Mouse (Mus musculus) frontal cortex, postnatal 14 days (tissue): ENCODE measurements at regions not wholly inside any gene's neighbourhood (a gene's known extent, or its start where the extent isn't known, plus 50 kb on each side); places are given as distances from the start of the nearest gene placed in this dataset.

Source experiments
- DNase-seq, 2 experiments: peaks; one replicate each; pipeline ENCODE4 v3.0.0; 2022; ENCODE audit warnings: low spot score in 2 of 2

DNA sequence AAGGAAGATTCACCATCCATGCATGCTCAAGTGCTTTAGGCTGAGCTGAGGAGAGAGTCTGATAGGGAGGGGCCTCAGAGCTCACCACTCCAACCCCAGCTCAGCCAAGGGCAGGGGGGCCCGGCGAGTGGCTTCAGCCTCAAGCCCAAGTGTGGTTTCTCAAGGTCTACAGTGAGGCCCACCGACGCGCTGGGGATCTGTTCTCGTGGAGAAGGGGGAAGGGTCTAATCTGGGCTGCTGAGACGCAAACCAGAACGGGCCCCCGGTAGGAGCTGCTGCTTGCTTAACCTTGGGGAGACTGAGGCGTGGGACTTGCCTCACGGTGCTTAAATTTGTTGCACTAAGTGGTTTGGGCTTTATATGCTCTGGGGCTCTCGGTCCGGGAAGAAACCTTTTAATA is 70.9 kb downstream of the Asb1 start:
- no peak for DNase-seq

DNA sequence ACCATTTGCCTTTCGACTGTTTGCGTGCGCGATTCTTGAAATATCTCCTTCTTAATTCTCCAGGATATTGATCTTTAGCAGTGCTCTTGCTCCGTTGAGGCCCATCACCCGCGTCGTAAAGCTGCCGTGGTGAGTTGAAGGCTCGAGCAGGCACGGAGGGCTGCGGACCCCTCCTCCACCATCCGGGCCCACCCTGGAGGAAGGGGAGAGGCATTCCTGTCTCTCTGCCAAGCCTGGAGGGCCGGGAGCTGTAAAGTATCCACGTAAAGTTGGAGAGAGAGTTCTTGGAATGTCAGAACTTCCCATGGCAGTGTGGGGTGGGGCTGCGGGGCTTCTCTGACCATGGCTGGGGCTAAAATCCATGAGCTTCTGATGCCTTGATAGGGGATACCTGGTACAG is 71.3 kb downstream of the Asb1 start:
- no peak for DNase-seq

DNA sequence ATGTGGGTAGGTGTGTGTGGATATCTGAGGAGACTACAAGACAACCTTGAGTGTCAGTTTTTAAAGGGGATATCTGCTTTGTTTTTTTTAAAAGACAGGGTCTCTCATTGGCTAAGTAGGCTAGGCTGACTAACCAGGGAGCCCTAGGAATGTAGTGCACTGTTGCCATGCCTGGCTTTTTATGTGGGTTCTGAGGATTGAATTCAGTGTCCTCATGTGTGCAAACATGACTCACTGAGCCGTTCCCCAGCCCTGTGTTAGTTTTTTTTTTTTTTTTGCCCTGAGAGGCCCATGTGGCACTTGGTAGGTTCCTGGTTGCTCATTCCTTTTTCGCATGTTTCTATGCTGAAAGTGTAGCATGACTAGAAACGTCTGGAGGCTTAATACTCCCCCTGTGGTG is 72.6 kb downstream of the Asb1 start:
- DNase-seq: no peak

DNA sequence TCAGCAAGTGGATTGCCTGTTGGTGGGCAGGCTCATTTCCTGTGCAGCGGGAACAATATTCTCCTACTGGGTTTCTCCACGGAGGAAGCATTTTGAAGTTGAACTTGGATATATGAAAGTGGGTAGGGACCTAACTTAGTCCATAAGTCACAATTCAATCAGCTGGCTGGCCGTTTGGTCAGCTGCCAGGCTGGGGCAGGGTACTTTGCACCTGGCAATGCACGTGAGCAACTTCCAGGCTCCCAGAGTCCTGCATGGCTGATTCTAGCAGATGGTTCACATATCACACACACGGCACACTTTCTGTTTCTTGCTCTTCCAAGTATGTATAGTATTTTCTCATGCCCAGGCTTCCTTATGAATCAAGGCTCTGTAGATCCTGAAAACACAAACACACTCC is 75.1 kb downstream of the Asb1 start:
- no peak for DNase-seq

DNA sequence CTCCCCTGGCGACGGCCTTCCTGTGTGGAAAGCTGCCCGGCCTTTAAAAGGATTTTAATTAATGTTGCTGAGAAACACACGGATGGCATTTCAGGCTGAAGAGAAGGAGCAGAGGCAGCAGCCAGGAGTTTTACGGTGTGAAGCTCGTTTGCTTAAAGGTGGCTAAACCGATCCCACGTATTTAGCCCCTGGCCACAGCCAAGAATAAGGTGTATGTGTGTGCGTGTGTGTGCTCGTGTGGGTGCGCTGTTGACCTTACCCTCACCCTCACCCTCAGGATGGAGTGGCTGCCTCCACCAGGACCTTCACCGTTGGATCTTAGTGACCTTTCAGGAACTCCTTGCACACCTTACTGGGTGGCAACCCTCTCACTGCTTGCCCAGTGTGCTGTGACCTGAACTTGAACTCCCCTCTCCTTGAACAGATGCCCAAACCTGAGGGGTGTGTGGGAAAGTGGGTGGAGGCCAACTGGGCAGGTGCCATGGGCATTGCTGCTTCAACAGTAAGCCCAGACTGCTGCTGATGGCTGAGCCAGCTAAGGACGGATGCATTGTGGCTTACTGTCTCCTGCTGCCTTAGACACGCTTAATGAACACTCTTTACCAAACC is 78.3 kb downstream of the Asb1 start:
- DNase-seq: no peak

DNA sequence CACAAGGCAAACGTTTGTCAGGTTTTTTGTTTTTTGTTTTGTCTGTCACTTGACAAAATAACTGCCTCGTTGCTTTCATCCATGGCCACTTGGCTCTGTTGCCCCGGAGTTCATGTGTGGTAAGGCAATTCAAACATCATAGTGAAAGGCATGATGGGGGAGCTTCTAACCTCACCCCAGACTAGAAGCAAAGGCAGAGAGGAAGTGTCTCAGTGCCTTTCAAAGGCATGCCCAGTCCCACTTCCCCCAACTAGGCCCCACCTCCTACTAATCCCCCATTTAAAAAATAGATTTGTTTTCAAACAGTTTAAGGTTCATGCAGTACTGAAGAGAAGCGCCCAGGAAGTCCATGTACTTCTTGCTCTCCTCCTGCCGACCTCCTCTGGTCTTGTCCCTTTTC is 80.8 kb downstream of the Asb1 start:
- DNase-seq: no peak

DNA sequence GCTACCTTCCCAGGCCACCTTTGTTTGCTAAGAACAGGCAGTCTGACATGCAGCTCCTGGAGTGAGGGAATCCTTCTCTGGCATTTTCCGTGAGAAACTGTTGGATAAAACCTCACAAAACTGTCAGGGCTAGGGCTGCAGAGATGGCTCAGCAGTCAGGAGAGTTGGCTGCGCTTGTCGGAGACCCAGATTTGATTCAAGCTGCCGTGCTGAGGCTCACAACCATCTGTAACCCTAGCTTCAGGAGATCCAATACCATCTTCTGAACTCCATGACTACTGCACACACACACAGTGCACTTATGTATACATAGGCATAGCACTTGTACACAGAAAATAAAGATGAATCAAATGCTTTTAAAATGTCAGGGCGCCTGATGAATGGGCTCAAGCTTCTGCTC is 82.5 kb downstream of the Asb1 start:
- no peak for DNase-seq

DNA sequence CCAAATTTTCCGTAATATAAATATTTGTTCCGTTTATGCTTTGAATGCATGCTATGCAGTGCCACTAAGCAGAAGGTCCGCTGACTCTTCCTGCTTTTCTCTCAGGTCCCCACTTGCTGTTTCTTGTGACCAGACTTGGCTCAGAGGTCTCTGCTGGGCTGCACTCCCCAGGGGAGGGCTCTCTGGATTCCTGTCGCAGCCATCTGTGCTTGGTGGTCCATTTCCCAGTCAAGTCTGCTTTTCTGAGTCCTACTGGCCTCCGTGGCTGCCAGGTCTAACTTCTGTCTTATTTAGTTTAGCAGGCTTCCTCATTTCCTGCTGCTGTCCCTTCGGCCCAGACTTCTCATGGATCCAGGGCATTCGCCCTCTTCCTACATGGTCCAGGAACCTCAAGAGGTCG is 83.7 kb downstream of the Asb1 start:
- DNase-seq: no peak

DNA sequence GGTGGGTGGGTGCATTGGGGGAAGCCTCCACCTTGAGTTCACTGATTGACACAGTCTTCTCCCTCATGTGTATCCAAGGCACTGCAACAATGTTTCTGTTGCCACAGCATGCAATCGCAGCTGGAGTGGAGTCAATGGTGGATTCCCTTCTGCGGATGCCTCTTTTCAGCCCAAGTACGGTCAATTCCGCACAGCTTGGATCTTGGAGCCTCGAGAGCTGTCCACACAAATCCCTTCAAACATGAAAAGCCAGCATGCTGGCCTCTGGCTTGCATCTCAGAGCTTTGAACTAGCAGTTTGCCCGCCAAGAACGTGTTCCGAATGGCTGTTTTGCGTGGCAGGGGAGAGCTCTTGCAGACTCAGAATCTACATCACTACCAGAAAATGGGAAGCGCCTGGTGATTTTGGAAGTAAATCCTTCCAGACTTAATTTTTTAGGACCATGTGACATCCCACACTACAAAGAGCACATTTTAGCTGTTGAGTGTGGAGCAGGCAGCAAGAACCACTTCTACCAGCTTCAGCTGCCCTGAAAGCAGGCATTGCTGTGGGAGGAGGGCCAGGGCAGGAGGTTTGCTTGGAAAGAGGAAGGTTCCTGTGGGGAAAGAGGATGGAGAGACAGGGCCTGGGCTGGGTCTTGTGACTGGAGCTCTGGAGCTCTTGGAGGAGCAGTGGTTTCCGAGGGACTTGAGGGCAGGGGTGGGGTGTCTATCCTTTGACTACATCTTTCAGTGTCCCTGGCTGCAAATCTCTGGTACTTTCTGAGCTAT is 84.4 kb downstream of the Asb1 start:
- DNase-seq: no peak

DNA sequence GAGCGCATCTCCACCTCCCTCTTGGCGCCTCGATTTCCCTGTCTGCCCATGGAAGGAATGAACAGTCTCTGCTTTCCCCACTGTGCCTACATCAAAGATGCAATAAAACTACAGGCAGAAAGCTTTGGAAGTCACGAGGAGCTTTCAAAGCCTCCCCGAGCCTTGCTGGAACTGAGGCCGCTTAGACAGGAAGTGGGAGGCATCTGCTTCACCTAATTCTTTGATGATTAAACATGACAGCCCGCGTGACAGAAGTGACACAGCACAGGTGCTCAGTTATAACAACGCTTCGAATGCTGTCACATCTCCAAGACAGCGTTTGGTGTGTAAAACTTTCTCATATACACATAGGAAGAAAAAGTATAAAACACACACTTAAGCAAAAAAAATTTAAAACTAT is 85.7 kb downstream of the Asb1 start:
- DNase-seq: no peak

DNA sequence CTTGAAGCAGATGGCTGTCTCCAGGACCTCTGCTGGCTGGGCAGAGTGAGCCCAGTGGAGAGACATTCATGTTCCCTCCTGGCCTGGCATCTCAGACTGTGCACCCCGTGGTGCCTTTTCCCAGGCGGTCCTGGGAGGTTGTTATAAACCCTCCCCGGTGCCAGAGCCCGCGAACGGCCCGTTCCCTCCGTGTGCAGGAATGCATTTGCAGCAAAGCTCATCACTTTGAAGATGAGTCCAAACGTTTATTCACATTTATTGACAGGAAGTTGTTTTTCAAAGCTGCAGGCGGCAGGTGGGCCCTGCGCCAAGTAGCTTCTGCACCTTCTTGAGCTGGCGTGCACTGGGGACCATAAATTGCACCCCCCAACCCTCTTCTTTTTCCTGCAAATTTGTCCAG is 89.9 kb downstream of the Asb1 start:
- DNase-seq: no peak

DNA sequence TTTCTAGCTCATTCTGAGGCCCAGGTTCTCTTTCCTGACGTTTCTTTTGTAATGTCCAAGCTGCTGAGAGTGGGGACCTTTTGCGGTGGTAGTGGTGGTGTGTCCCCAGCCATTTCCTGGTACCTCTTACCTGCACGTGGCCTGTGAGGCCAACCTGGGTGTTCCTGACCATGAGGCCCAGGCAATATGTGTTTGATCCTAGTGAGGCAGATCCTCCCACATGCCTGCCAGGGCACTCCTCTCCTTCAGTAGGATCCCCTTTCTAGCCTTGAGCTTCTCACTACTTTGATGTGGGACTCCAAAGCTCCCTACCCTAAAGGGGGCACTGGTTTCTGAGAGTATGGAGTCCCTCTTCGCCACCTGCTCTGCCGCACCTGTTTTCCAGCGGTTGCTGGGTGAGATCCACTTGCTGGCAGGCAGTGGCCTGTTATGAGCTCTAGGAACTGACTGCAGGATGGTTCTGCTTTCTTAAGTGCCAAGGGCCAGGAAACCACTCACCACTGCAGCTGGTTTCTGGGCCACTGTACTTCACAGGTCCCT is 90.6 kb downstream of the Asb1 start:
- DNase-seq: no peak

DNA sequence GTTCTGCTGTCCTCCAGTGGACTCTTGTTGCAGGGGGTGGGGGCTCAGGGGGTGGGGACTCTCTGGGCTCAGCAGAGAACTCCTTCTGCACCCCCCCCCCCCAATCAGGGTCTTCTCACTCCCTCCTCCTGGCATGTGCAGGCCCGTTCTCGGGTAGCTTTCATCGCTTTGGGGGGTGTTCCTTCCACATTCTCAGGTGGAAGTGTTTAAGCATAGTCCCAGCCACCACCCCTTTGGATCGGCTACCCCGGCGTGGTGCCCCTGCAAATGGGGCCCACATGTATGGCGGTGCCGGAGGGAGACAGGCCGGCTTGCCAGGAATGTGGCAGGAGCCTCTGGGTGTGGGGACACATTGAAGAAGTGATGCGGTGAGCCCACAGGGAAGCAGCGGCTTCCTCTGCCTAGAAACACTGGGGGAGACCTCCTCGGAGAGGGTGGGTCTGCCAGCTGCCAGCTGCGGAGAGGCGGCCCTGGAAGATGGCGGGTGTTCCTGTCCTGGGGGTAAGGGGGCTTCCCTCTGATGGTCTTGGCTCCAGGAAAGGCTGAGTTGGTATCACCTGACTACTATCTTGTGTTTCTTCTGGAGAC is 92.7 kb downstream of the Asb1 start:
- DNase-seq: no peak

DNA sequence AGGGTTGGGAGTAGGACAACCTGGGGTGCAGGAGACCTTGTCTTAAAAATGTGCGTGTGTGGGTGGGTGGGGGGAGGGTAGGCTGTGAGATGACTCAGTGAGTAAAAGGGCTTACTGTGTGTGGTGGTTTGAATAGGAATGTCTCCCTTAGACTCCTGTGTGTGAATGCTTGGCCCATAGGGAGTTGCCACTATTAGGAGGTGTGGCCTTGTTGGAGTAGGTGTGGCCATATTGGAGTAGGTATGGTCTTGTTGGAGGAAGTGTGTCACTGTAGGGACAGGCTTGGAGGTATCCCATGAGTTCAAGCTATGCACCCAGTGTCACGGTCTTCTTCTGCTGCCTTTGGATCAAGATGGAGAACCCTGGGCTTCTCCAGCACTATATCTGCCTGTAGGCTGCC is 96.2 kb downstream of the Asb1 start:
- DNase-seq: no peak

DNA sequence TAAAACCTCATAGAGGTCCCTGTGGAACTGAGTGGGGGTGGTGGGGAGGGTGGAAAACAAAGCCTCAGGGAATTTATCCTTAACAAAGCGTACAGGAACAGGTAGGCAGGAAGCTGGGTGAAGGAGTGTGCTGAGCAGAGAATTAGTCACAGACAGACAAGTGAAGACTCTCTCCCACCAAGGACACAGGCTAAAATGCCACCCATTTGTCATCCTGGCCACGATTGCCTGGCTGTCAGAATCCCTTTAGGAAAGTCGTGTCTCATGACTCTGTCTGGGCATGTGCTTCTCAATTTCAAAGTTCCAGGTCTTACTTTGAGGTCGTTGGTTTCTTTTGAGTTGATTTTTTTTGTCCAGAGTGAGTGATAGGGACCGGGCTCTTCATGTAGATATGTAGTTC is 100.2 kb downstream of the Asb1 start:
- no peak for DNase-seq

DNA sequence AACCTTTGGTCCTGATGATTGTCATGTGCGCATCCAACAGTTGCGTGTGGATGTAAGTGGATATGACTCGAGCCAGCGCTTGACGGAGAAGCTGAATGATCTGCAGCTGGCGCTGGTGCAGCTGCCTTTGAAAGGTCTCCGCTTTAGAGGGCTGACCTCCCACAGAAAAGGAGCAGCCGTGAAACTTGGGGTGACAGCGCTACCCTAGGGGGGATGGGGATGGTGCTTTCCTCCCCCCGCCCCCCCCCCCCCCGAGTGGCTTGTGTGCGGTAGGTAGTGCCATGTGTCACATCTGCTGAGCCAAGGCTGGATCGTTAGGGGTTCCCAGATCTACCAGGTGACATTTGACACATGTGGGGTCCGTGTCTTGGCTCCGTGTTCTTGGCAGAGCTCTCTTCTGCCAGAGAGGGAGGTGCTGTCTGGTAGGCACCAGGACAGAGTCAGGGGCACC is 118.7 kb downstream of the Asb1 start:
- DNase-seq: no peak

DNA sequence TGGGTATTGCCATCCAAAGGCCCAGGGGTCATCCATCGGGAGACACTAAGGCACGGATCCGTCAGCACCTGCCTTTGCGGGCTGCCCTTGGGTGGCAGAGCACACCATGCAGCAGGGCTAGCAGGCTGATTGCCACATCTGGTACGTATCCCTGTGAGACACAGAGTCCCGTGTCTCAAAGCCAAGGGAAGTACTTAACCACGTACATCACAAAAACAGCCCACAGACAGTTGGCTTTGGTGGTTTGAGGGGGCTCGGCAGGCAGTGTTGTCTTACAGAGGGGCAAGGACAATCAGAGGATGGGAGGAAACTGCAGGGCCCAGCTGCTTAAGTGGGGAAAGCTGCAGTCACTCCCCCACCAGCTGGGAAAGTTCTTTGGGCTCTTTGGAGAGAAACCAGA is 119.1 kb downstream of the Asb1 start:
- DNase-seq: no peak

DNA sequence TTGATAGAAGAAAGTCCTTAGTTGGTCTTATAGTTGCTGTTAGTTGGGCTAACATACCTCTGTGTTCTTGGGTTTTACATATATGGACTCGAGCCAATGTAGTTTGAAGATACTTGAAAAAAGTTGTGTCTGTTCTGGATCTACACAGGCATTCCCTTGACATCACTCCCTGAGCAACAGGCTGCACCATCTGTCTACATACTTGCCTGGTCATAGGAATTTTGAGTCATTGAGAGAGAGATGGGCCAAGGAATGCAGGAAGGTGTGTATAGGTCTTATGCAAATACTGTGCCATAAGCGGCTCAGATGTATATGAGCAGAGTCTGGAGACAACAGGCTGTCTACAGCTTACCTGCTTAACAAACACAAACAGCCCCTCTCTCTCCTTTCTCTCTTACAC is 122.9 kb downstream of the Asb1 start:
- DNase-seq: no peak

DNA sequence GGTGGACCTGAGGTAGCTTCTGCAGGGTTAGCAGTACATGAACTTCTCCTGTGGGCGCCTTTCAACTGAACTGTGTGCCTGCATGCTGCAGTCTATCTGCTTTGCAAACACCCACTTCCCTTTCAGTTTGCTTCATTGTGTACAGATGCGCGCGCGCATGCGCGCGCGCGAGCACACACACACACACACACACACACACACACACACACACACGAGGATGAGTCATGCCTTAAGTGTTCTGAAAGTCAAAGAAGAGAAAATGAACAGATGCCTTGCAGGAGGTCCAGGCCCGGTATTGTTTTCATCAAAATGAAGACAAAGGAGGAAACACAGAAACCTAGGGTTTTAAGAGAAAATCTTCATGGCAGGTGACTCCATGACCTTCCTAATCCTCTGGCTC is 124.3 kb downstream of the Asb1 start:
- DNase-seq: no peak

DNA sequence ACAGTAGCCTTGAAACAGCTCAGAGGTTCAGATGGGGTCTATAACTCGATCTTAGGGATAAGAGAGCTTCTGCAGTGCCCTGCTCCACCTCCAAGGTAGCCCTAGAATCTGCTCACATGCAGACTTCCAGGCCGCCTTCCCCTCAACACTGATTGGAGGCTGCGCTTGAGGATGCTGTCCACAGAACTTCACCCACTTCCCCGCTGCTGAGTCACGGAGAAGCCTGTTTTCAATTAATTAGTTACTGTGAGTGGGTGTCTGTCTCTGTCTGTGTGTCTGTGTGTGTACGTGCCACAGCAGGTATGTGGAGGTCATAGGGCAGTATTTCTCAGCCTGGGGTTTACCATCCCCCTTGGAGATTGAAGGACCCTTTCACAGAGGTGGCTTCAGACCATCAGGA is 128.2 kb downstream of the Asb1 start:
- no peak for DNase-seq

DNA sequence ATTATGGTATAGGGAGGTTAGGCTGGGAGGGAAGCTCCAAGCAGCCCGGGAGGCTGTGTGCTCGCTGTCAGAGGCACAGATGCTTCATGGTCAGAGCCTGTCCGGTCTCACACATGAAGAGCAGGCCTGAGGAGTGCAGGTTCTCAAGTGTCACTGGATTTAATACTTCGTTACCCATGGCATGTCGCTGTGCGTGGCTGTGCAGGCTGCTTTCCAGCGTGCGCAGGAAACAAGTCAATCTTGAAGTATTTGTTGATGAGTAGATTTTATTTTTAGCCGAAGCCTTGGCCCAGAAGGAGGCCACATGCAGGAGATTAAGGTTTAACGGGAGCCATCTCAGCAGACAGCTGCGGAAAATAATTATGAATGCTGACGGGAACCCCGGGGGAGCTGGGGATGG is 130.3 kb upstream of the Twist2 start:
- DNase-seq: no peak

DNA sequence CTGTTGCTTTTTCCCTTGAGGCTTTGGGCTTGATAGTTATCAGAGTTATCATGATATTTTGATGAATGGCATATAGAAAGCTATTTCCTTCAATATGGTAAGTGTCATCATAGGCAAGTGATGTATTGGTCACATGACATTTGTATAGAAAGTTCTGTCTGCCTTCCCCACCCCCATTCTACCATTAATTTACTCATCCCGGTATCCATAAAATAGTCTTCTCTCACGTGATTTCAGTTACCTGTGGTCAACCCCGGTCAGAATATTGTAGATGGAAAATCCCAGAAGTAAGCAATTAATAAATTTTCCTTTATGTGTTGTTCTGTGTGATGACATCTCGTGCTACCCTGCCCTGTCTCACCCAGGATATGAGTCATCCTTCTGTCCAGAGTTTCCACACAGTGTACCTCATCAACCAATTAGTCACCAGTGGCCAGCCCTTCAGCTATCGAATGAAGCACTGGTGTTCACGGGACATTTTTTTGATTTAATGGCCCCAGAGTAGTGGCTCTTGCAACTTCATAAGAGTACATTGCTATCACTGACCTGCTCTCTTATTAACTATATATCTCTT is 127.1 kb upstream of the Twist2 start:
- no peak for DNase-seq

DNA sequence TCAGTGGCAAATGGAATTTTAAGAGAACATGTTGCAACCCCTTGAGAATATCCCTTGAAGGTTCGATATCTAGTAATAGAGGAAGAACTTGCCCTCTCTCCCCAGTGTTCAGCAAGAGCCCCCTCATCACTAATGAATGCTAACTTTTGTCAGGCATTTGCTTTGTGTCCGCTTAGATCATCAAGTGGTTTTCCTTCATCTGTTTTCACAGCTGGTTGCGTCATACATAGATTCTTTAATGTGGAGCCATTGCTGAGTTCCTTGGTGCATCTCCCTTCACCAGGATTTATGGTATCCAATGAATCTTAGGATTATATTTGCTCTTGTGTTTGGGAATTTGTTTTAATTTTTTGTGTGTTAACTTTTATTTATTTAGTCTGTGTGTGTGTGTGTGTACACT is 124.2 kb upstream of the Twist2 start:
- no peak for DNase-seq
